Mouse (Mus musculus): ENCODE results near the gene Atg9b. TPM values are rescaled to one million over a fixed set of nuclear protein-coding genes. Genes with fewer than 3 reads are reported as not detected.

Atg9b gene
- 0.76 and 0.89 TPM in 2 replicates for polyA plus RNA-seq (2012; rRNA removed)

GRCm38 (mm10) chr5:24391864-24392263, at the start of gene Atg9b:
Atg9b (minus strand) TSS chr5:24392143.
- Histone ChIP-seq H3K27ac (ENCODE audit: insufficient read depth, low read depth, low read length) (no peak within 1 kb of the TSS), H3K4me1 (ENCODE audit: control insufficient read depth, insufficient read depth, low read length) (peaks cover 12% of the 10 kb centered on the region), H3K27me3 (replicated peaks; ENCODE audit: control insufficient read depth, insufficient read depth, low read length) (no peaks in the 10 kb centered on the region), H3K36me3 (ENCODE audit: control insufficient read depth, insufficient read depth, low read length) (no peaks in the 10 kb centered on the region), H3K4me3 (ENCODE audit: insufficient read depth, low read depth, low read length) (no peak within 1 kb of the TSS)
- DNase-seq = no peak
- WGBS = 89% methylated on average over 7 of the region's 7 CpGs
- TF ChIP-seq POLR2A (IDR thresholded peaks at IDR 0.05; ENCODE audit: low read depth, low read length) (no peak), CTCF (conservative IDR thresholded peaks at IDR 0.05; ENCODE audit: insufficient read depth, insufficient read length, low read depth, low read length) (no peak)

GRCm38 (mm10) chr5:24441187-24441586, 49.2 kb upstream of the Atg9b start:
- no peak overlapping the region for H3K4me3 ChIP-seq (ENCODE audit: insufficient read depth, low read depth, low read length)
- H3K27me3 ChIP-seq (replicated peaks; ENCODE audit: control insufficient read depth, insufficient read depth, low read length) = no peaks in the 10 kb centered on the region
- no peaks in the 10 kb centered on the region for H3K36me3 ChIP-seq (ENCODE audit: control insufficient read depth, insufficient read depth, low read length)
- whole genome bisulfite sequencing = 90% methylated on average over 8 of the region's 8 CpGs
- TF ChIP-seq CTCF (conservative IDR thresholded peaks at IDR 0.05; ENCODE audit: insufficient read depth, insufficient read length, low read depth, low read length) = no peak
- H3K4me1 ChIP-seq (ENCODE audit: control insufficient read depth, insufficient read depth, low read length) = peaks cover 10% of the 10 kb centered on the region
- H3K27ac ChIP-seq (ENCODE audit: insufficient read depth, low read depth, low read length) = no peak overlapping the region
- no peak for DNase-seq

DNA sequence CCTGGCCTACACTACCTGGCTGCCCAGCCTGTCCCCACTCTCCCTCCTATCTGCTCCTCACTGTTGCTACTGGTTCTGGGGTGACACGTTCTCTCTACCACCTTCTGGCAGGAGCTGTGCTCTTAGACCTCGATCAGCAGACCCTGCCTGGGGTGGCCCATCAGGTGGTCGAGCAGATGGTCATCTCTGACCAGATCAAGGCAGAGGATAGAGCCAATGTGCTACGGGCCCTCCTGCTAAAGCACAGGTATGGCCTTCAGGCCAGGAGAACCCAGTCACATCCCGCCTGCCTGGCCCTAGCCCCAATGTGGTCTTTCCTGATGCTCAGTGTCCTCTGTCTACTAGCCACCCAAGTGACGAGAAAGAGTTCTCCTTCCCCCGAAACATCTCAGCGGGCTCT, 42.0 kb upstream of the Atg9b start:
- Histone ChIP-seq H3K36me3 (ENCODE audit: control insufficient read depth, insufficient read depth, low read length) (peaks cover 2% of the 10 kb centered on the region), H3K27ac (ENCODE audit: insufficient read depth, low read depth, low read length) (no peak overlapping the region), H3K27me3 (replicated peaks; ENCODE audit: control insufficient read depth, insufficient read depth, low read length) (no peaks in the 10 kb centered on the region), H3K4me1 (ENCODE audit: control insufficient read depth, insufficient read depth, low read length) (no peaks in the 10 kb centered on the region), H3K4me3 (ENCODE audit: insufficient read depth, low read depth, low read length) (no peak overlapping the region)
- 92% methylated on average over 8 of the region's 8 CpGs for WGBS
- no peak for TF ChIP-seq POLR2A (IDR thresholded peaks at IDR 0.05; ENCODE audit: low read depth, low read length)
- TF ChIP-seq CTCF (conservative IDR thresholded peaks at IDR 0.05; ENCODE audit: insufficient read depth, insufficient read length, low read depth, low read length) = no peak
- DNase-seq = no peak

DNA sequence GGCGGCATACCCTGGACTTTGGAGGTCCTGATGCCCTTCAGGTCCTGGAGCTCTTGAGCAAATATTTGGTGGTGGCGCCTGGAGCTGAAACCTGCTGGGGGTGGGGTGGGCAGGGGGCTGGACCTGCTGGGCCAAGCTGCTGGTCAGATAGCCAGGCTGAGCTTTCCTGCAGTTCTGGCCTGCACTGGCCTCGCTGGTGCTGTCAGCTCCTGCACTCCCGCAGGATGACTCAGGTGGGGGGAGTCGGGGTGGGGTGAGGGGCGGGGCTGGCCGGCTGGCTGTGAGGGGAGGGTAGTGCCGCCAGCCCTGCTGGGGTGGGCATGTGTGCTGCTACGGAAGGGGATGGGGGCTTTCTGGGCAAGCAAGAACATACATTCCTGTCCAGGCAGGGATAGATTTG, 36.7 kb upstream of the Atg9b start:
- Histone ChIP-seq H3K4me3 (ENCODE audit: insufficient read depth, low read depth, low read length) (peak overlapping the region; percentile 48), H3K27ac (ENCODE audit: insufficient read depth, low read depth, low read length) (peak overlapping the region; percentile 64; the same call in 1 of the 2 replicates), H3K27me3 (replicated peaks; ENCODE audit: control insufficient read depth, insufficient read depth, low read length) (no peaks in the 10 kb centered on the region), H3K36me3 (ENCODE audit: control insufficient read depth, insufficient read depth, low read length) (peaks cover 2% of the 10 kb centered on the region; the same call in 1 of the 2 replicates), H3K4me1 (ENCODE audit: control insufficient read depth, insufficient read depth, low read length) (peaks cover 16% of the 10 kb centered on the region; the same call in 1 of the 2 replicates)
- WGBS = 25% methylated on average over 9 of the region's 9 CpGs
- TF ChIP-seq POLR2A (IDR thresholded peaks at IDR 0.05; ENCODE audit: low read depth, low read length) (no peak), CTCF (conservative IDR thresholded peaks at IDR 0.05; ENCODE audit: insufficient read depth, insufficient read length, low read depth, low read length) (no peak)
- no peak for DNase-seq

GRCm38 (mm10) chr5:24427981-24428402, 36.0 kb upstream of the Atg9b start:
- WGBS = 24% methylated on average over 15 of the region's 15 CpGs
- Histone ChIP-seq H3K4me3 (ENCODE audit: insufficient read depth, low read depth, low read length) (peak overlapping the region; percentile 48), H3K27me3 (replicated peaks; ENCODE audit: control insufficient read depth, insufficient read depth, low read length) (no peaks in the 10 kb centered on the region), H3K36me3 (ENCODE audit: control insufficient read depth, insufficient read depth, low read length) (peaks cover 2% of the 10 kb centered on the region; the same call in 1 of the 2 replicates), H3K27ac (ENCODE audit: insufficient read depth, low read depth, low read length) (peak overlapping the region; percentile 64), H3K4me1 (ENCODE audit: control insufficient read depth, insufficient read depth, low read length) (peaks cover 16% of the 10 kb centered on the region; the same call in 1 of the 2 replicates)
- DNase-seq = peak; percentile 94
- no peak for TF ChIP-seq CTCF (conservative IDR thresholded peaks at IDR 0.05; ENCODE audit: insufficient read depth, insufficient read length, low read depth, low read length)
- no peak for TF ChIP-seq POLR2A (IDR thresholded peaks at IDR 0.05; ENCODE audit: low read depth, low read length)

- H3K27ac ChIP-seq (ENCODE audit: insufficient read depth, low read depth, low read length) = no peak overlapping the region
- TF ChIP-seq POLR2A (IDR thresholded peaks at IDR 0.05; ENCODE audit: low read depth, low read length) (no peak), CTCF (conservative IDR thresholded peaks at IDR 0.05; ENCODE audit: insufficient read depth, insufficient read length, low read depth, low read length) (no peak)
- WGBS = 39% methylated on average over 12 of the region's 12 CpGs
- H3K4me3 ChIP-seq (ENCODE audit: insufficient read depth, low read depth, low read length) = no peak overlapping the region
- no peak for DNase-seq
- no peaks in the 10 kb centered on the region for H3K27me3 ChIP-seq (replicated peaks; ENCODE audit: control insufficient read depth, insufficient read depth, low read length)
- peaks cover 16% of the 10 kb centered on the region; the same call in 1 of the 2 replicates for H3K4me1 ChIP-seq (ENCODE audit: control insufficient read depth, insufficient read depth, low read length)
- peaks cover 2% of the 10 kb centered on the region; the same call in 1 of the 2 replicates for H3K36me3 ChIP-seq (ENCODE audit: control insufficient read depth, insufficient read depth, low read length)
Measured at GRCm38 (mm10) chr5:24427285-24427633, 35.3 kb upstream of the Atg9b start.

DNA sequence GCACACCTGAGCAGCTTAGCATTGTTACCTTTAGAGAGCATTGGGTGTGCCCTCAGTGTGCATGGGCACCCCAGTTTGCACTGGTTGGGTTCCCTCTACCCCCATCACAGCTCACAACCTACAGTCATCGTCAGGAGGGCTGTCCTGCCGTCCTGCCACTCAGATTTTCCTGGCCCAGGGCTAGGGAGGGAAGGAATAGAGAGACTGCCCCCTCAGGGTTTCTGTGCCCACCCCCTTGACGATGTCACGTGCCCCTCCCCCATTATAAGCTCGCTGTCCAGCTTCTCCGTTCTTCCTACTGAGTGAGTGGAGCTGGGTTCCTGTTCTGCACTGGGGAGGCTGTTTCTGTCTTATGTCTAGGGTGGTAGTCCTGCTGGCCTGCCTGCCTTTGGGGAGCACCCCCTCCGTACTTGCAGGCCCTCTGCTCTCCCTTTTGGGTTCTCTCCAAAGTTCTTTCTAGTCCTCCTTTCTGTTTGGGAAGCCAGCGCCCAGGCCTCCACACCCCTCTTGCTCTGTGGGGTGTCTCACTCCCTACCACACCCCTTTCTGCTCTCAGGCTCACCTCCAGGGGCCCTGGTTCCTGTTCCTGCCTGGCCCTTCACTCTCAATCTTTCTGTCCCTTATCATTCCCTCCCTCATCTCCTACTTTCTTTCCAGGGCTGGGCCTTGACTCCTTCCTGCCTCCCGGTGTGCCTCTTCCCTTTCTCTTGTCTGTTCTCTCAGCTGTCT, 34.8 kb upstream of the Atg9b start:
- H3K4me1 ChIP-seq (ENCODE audit: control insufficient read depth, insufficient read depth, low read length) = peaks cover 16% of the 10 kb centered on the region; the same call in 1 of the 2 replicates
- no peak for TF ChIP-seq CTCF (conservative IDR thresholded peaks at IDR 0.05; ENCODE audit: insufficient read depth, insufficient read length, low read depth, low read length)
- no peak for TF ChIP-seq POLR2A (IDR thresholded peaks at IDR 0.05; ENCODE audit: low read depth, low read length)
- H3K4me3 ChIP-seq (ENCODE audit: insufficient read depth, low read depth, low read length) = no peak overlapping the region
- WGBS = 32% methylated on average over 9 of the region's 9 CpGs
- no peak for DNase-seq
- no peaks in the 10 kb centered on the region for H3K27me3 ChIP-seq (replicated peaks; ENCODE audit: control insufficient read depth, insufficient read depth, low read length)
- no peak overlapping the region for H3K27ac ChIP-seq (ENCODE audit: insufficient read depth, low read depth, low read length)
- peaks cover 2% of the 10 kb centered on the region; the same call in 1 of the 2 replicates for H3K36me3 ChIP-seq (ENCODE audit: control insufficient read depth, insufficient read depth, low read length)
